Mouse (Mus musculus): ENCODE results near the gene Acsbg1. TPM values are rescaled to one million over a fixed set of nuclear protein-coding genes. Genes with fewer than 3 reads are reported as not detected.

Acsbg1 gene
- total RNA-seq (2023) = 18.8 TPM

DNA sequence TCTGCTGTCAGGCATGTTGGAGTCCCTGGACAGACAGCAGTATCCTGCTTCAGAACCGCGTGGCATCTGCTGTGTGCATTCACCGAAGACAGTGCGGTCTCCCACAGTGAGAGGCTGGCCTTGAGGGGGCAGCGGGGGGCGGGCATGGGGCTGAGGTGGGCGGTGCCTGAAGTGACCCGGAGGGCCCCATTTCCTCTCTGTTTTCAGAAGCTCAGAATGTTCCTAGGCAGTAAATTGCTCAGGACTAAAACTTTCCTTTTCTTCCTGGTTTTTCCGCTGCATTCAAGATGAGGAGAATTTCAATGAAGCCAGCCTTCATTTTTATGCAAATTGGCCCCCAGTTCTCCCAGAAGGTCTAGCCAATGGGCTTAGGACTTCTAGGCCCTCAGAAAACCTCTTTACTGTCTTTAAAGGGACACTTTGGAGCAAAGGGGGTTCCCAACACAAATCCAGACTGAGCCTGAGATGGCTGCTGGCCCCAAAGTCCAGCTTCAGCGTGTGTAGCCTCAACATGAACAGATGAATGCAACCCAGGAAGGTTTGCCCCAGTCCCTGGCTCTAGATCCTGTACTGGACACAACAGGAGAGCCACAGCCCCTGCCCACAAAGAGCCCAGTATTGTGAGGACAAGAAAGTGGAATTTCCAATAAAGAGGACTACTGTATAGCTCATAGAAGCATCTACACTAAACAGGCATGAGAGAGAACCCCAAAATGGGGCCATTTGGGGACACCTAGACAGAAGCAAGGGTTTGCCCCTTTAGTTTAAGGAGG lies at the start of gene Acsbg1:
Acsbg1 (minus strand) TSS at position 266 of the 773 bp plus-strand sequence.

GRCm38 (mm10) chr9:54698318-54699086 lies 36.8 kb upstream of the Acsbg1 start, which contains the start of gene Dnaja4:
Gene Dnaja4, plus strand, starts transcription at chr9:54698873.

DNA sequence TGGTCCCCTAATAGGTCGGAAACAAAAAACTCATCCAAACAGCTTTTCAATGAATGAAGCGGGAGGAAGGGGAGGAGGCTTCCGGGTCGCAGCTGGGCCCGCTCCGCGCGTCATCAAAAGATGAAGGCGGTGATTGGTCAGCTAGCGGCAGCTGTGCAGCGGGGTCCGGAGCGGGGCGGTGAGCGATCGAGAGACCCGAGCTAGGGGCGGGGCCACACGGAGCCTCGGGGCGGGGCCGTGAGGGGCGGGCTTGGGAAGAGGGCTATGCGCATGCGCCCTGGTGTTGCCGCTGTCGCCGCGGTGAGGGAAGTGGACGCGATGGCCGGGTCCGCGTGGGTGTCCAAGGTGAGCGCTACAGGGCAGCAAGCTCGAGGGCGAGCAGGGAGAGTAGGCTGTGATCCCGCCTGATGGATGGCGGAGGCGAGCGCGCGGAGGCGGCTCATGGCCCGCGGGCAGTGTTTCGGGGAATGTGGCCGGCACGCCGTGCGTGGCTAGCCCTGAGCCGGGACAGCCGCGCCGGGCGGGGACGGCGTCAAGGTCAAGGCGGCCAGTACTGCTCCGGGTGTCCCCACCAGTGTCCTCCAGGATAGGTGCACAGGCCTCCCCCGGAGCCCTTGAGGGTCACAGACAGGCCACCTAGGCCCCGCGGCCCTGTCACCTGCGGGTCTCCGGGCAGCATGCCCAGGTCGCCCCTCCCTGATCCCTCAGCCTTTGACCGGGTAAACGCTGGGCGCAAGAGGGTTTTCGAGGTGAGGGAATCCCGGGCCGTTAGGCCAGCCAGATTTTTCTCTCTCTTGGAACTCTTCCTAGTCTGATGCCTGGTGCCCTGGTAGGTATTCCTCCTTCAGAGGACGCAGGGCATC lies 75.2 kb downstream of the Acsbg1 start, which contains the start of gene Idh3a:
Idh3a (plus strand) TSS at position 136 of the 863 bp plus-strand sequence.

GRCm38 (mm10) chr9:54559771-54560471 lies 101.7 kb downstream of the Acsbg1 start, which contains the start of gene Cib2:
Gene Cib2, minus strand, starts transcription at chr9:54560218.

Other genes starting within 250 kb of the Acsbg1 start
- gene Dmxl2, start 160.2 kb downstream of the Acsbg1 start, total RNA-seq (2023) = 0.49 TPM
- gene Sh2d7, start 122.9 kb downstream of the Acsbg1 start, total RNA-seq (2023) = not detected
- 0.49 TPM for gene Cib2, start 101.7 kb downstream of the Acsbg1 start, total RNA-seq (2023)
- gene Idh3a, start 75.5 kb downstream of the Acsbg1 start, total RNA-seq (2023) = 48.6 TPM
- 25.4 TPM for gene Dnaja4, start 37.0 kb upstream of the Acsbg1 start, total RNA-seq (2023)
- gene Wdr61, start 72.6 kb upstream of the Acsbg1 start, total RNA-seq (2023) = 44.9 TPM
- gene Crabp1, start 102.9 kb upstream of the Acsbg1 start, total RNA-seq (2023) = not detected
- 35.9 TPM for gene Ireb2, start 201.9 kb upstream of the Acsbg1 start, total RNA-seq (2023)

All from CD8-positive naive resting alpha-beta T cell, adult 57 days (primary cell).